Mouse (Mus musculus): ENCODE data around the gene Antxr2. TPM values are rescaled to one million over a fixed set of nuclear protein-coding genes. Genes with fewer than 3 reads are reported as not detected.

The Antxr2 gene
- polyA plus RNA-seq, 1 experiment, result 0.02 TPM

GRCm38 (mm10) chr5:97999261-97999824 lies 31.5 kb downstream of the Antxr2 start:
- Histone ChIP-seq H3K36me3 (ENCODE audit: control insufficient read depth) (no peaks in the 10 kb centered on the region; the same call in 1 of the 2 replicates), H3K9me3 (ENCODE audit: control insufficient read depth, low read length) (no peaks in the 10 kb centered on the region), H3K27me3 (ENCODE audit: control insufficient read depth) (no peaks in the 10 kb centered on the region), H3K4me1 (ENCODE audit: control insufficient read depth) (no peaks in the 10 kb centered on the region), H3K4me3 (replicated peaks) (no peak overlapping the region)
- no peak for TF ChIP-seq GATA1 (IDR thresholded peaks at IDR 0.05; ENCODE audit: low read length)
- no peak for TF ChIP-seq TAL1 (IDR thresholded peaks at IDR 0.05; ENCODE audit: low read length)

GRCm38 (mm10) chr5:97996500-97997176 lies 34.2 kb downstream of the Antxr2 start:
- TF ChIP-seq GATA1 (IDR thresholded peaks at IDR 0.05; ENCODE audit: low read length) (no peak), TAL1 (IDR thresholded peaks at IDR 0.05; ENCODE audit: low read length) (no peak)
- no peaks in the 10 kb centered on the region for H3K4me1 ChIP-seq (ENCODE audit: control insufficient read depth)

GRCm38 (mm10) chr5:97995881-97996280 lies 35.0 kb downstream of the Antxr2 start:
- Histone ChIP-seq H3K4me1 (ENCODE audit: control insufficient read depth) (no peaks in the 10 kb centered on the region), H3K4me3 (replicated peaks) (no peak overlapping the region), H3K36me3 (ENCODE audit: control insufficient read depth) (no peaks in the 10 kb centered on the region), H3K27me3 (ENCODE audit: control insufficient read depth) (no peaks in the 10 kb centered on the region), H3K9me3 (ENCODE audit: control insufficient read depth, low read length) (no peaks in the 10 kb centered on the region)
- TF ChIP-seq GATA1 (IDR thresholded peaks at IDR 0.05; ENCODE audit: low read length), result no peak
- no peak for TF ChIP-seq TAL1 (IDR thresholded peaks at IDR 0.05; ENCODE audit: low read length)

More at GRCm38 (mm10) chr5:97996500-97997176, 34.2 kb downstream of the Antxr2 start:
- Histone ChIP-seq H3K4me3 (replicated peaks) (no peak overlapping the region), H3K27me3 (ENCODE audit: control insufficient read depth) (no peaks in the 10 kb centered on the region), H3K9me3 (ENCODE audit: control insufficient read depth, low read length) (no peaks in the 10 kb centered on the region), H3K36me3 (ENCODE audit: control insufficient read depth) (no peaks in the 10 kb centered on the region)

GRCm38 (mm10) chr5:97986656-97987294 lies 44.1 kb downstream of the Antxr2 start:
- no peak overlapping the region for H3K4me3 ChIP-seq (replicated peaks)
- H3K36me3 ChIP-seq (ENCODE audit: control insufficient read depth), result no peaks in the 10 kb centered on the region
- no peaks in the 10 kb centered on the region for H3K4me1 ChIP-seq (ENCODE audit: control insufficient read depth)
- TF ChIP-seq GATA1 (IDR thresholded peaks at IDR 0.05; ENCODE audit: low read length), result no peak
- TF ChIP-seq TAL1 (IDR thresholded peaks at IDR 0.05; ENCODE audit: low read length), result no peak
- H3K9me3 ChIP-seq (ENCODE audit: control insufficient read depth, low read length), result 0 out of 2 replicates have a peak, but pooled peaks cover 2% of the 10 kb centered on the region
- H3K27me3 ChIP-seq (ENCODE audit: control insufficient read depth), result no peaks in the 10 kb centered on the region

- TF ChIP-seq GATA1 (IDR thresholded peaks at IDR 0.05; ENCODE audit: low read length) (no peak), TAL1 (IDR thresholded peaks at IDR 0.05; ENCODE audit: low read length) (no peak)
- Histone ChIP-seq H3K4me3 (replicated peaks) (no peak overlapping the region), H3K9me3 (ENCODE audit: control insufficient read depth, low read length) (0 out of 2 replicates have a peak, but pooled peaks cover 2% of the 10 kb centered on the region), H3K27me3 (ENCODE audit: control insufficient read depth) (no peaks in the 10 kb centered on the region), H3K4me1 (ENCODE audit: control insufficient read depth) (no peaks in the 10 kb centered on the region), H3K36me3 (ENCODE audit: control insufficient read depth) (no peaks in the 10 kb centered on the region)
Measured at GRCm38 (mm10) chr5:97983375-97983774, 47.5 kb downstream of the Antxr2 start.

- no peaks in the 10 kb centered on the region for H3K4me1 ChIP-seq (ENCODE audit: control insufficient read depth)
- H3K9me3 ChIP-seq (ENCODE audit: control insufficient read depth, low read length), result 0 out of 2 replicates have a peak, but pooled peaks cover 2% of the 10 kb centered on the region
- no peaks in the 10 kb centered on the region for H3K27me3 ChIP-seq (ENCODE audit: control insufficient read depth)
- H3K36me3 ChIP-seq (ENCODE audit: control insufficient read depth), result no peaks in the 10 kb centered on the region
- TF ChIP-seq GATA1 (IDR thresholded peaks at IDR 0.05; ENCODE audit: low read length) (no peak), TAL1 (IDR thresholded peaks at IDR 0.05; ENCODE audit: low read length) (no peak)
- H3K4me3 ChIP-seq (replicated peaks), result no peak overlapping the region
Measured at GRCm38 (mm10) chr5:97980472-97980871, 50.4 kb downstream of the Antxr2 start.

GRCm38 (mm10) chr5:97973293-97973692 lies 57.5 kb downstream of the Antxr2 start:
- no peaks in the 10 kb centered on the region for H3K27me3 ChIP-seq (ENCODE audit: control insufficient read depth)
- no peaks in the 10 kb centered on the region for H3K36me3 ChIP-seq (ENCODE audit: control insufficient read depth)

GRCm38 (mm10) chr5:97972029-97972428 lies 58.8 kb downstream of the Antxr2 start:
- Histone ChIP-seq H3K9me3 (ENCODE audit: control insufficient read depth, low read length) (no peaks in the 10 kb centered on the region), H3K4me3 (replicated peaks) (no peak overlapping the region), H3K36me3 (ENCODE audit: control insufficient read depth) (no peaks in the 10 kb centered on the region), H3K4me1 (ENCODE audit: control insufficient read depth) (no peaks in the 10 kb centered on the region), H3K27me3 (ENCODE audit: control insufficient read depth) (no peaks in the 10 kb centered on the region)
- TF ChIP-seq TAL1 (IDR thresholded peaks at IDR 0.05; ENCODE audit: low read length) (no peak), GATA1 (IDR thresholded peaks at IDR 0.05; ENCODE audit: low read length) (no peak)

More at GRCm38 (mm10) chr5:97973293-97973692, 57.5 kb downstream of the Antxr2 start:
- no peak overlapping the region for H3K4me3 ChIP-seq (replicated peaks)
- TF ChIP-seq TAL1 (IDR thresholded peaks at IDR 0.05; ENCODE audit: low read length) (no peak), GATA1 (IDR thresholded peaks at IDR 0.05; ENCODE audit: low read length) (no peak)
- H3K4me1 ChIP-seq (ENCODE audit: control insufficient read depth), result no peaks in the 10 kb centered on the region
- H3K9me3 ChIP-seq (ENCODE audit: control insufficient read depth, low read length), result no peaks in the 10 kb centered on the region

- Histone ChIP-seq H3K9me3 (ENCODE audit: control insufficient read depth, low read length) (no peaks in the 10 kb centered on the region), H3K27me3 (ENCODE audit: control insufficient read depth) (no peaks in the 10 kb centered on the region), H3K4me1 (ENCODE audit: control insufficient read depth) (no peaks in the 10 kb centered on the region), H3K36me3 (ENCODE audit: control insufficient read depth) (no peaks in the 10 kb centered on the region), H3K4me3 (replicated peaks) (no peak overlapping the region)
- TF ChIP-seq GATA1 (IDR thresholded peaks at IDR 0.05; ENCODE audit: low read length) (no peak), TAL1 (IDR thresholded peaks at IDR 0.05; ENCODE audit: low read length) (no peak)
Measured at GRCm38 (mm10) chr5:97971236-97971635, 59.6 kb downstream of the Antxr2 start.

Measured in erythroblast, embryonic 14.5 days (primary cell).